Mouse (Mus musculus) layer of hippocampus, adult 8-10 months (tissue): ENCODE results near the gene Kif2a. TPM values are rescaled to one million over a fixed set of nuclear protein-coding genes. Genes with fewer than 3 reads are reported as not detected.
"Not testable (repeated sequence)": the region's sequence is repeated elsewhere in the genome, so short reads cannot be mapped to it uniquely, and the experiment has no call there.

Experiments
- DNase-seq, 2 experiments: peaks; one replicate each; pipeline ENCODE4 v3.0.0; 2022; ENCODE audit warnings: low spot score in 2 of 2
- total RNA-seq, 4 experiments: library from RNA; stranded (reverse); gene quantifications; 2 replicates each; pipeline ENCODE4 v1.2.4; 2022

The Kif2a gene
- total RNA-seq, 4 experiments from 2014 or later = 98.3 to 125 (median 112) TPM

DNA sequence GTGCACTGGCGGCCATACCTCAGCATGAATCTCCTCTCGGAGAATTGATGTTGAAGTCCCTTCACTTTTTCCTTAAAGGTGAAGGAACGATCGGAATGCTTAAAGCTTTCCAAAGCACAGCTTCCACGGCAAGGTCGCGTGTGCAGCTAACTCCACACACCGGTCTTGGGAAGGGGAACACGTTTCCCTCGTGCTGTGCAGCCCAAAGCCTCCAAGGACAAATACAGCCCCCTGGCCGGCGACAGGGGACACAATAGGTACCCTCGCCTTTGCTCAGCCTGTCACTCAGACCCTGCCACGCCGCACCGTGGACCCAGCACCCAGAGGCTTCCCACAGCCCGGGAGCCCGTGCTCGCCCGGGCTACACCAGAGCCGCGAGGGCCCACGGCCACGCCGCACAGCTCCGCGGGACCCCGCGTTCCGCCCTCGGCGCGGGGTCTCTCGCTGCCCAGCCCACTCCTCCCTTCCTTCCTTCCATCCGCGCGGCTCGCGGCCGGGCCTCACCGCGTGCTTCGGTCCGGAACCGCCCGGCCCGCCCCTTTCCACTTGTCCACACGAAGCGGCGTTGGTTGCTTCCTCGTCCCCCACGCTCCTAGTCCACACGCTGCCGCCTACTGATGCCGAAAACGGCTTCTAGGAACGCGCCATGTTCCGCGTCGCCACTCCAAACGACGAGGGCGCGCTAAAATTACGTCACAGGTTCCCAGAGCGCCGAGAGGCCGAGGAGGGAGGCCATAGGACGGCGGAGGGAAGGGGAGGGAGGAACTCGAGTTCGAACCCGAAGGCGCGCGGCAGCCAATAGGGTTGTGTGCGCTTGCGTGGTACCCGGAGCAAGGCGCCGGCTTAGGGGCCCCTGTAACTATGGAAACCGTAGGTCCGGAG, 85.4 kb downstream of the Kif2a start, which contains the start of gene Ipo11:
Ipo11 (minus strand) TSS at position 703 of the 882 bp plus-strand sequence.
- DNase-seq = peak; percentile 91 to 92

- no peak for DNase-seq
Measured at GRCm38 (mm10) chr13:106935871-106936255, 86.1 kb downstream of the Kif2a start.

GRCm38 (mm10) chr13:106929201-106929600, 92.7 kb downstream of the Kif2a start:
- DNase-seq = no peak

DNA sequence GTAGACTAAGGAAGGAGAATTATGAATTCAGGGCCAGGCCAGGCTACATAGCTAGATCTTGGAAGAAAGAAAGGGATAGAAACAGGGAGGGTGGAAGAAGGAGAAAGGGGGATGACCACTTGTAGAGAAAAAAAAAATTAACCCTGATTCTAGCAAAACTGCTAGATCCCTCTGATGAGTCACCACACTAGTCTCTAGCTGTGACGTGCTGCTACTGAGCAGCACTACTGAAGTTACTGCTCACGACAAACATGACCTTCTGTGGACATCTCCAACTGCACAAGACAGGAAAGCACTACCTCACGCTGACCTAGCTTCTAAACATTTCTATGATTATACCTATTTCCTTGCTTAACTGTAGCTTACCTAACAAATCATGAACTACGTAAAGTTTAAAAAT, 93.6 kb downstream of the Kif2a start:
- DNase-seq = no peak

- DNase-seq = not testable (repeated sequence)
Measured at GRCm38 (mm10) chr13:106925921-106926320, 96.0 kb downstream of the Kif2a start.

DNA sequence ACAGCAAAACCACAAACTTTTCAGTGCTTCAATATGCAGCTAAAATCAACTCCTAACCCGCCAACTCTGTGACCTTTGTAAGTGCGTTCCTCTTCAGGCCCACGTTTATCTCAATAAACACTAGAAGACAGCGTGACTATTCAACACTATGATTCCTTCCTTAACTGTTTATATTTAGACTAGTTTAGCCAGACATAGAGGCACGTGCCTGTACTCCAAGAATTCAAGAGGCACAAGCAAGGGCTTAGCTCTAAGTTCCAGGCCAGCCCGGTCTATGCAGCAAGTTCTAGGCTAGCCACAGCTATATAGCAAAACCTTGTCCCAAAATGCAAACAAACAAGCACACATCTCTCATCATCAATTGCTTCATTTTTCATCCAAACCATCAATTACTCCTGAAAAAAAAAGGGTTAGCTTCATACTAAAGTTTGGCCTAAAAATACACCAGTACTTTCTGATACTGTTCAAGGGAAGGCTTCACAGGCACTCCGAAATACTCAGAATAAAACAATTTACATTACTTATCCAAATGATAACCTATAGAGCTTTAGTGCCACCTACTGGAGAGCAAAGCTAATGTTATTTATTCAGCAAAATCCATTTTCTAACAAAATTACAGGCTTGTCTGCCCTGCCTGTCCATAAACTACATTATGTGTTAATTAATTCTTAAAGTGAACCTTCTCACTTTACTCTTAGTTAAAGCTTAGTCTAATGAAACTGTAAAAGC, 103.4 kb downstream of the Kif2a start:
- DNase-seq = no peak

- no peak for DNase-seq
Measured at GRCm38 (mm10) chr13:106913125-106913736, 108.7 kb downstream of the Kif2a start.

GRCm38 (mm10) chr13:106910096-106910495, 111.8 kb downstream of the Kif2a start:
- no peak for DNase-seq

Other genes starting within 250 kb of the Kif2a start
- gene Ipo11, start 85.2 kb downstream of the Kif2a start, total RNA-seq = 10 to 100 TPM; 61.8 to 69.3 (median 64.6) TPM
- 10 to 100 TPM; 19.8 to 30.2 (median 22.3) TPM for gene Dimt1, start 75.0 kb downstream of the Kif2a start, total RNA-seq